Mouse (Mus musculus) kidney, embryonic 15.5 days (tissue): ENCODE data around the gene Pdzk1. TPM values are rescaled to one million over a fixed set of nuclear protein-coding genes. Genes with fewer than 3 reads are reported as not detected.

Source experiments
- ATAC-seq: fragments of 200-750 bp; cut with Nextera tagmentation; replicated peaks from 2 replicates; pipeline ENCODE4 v1.8.0; 2017; ENCODE audit warnings: moderate TSS enrichment; ENCODE audit not compliant: low FRiP score
- H3K27ac ChIP-seq: fragments of 300-500 bp; sonication (generic); 2 replicates; pipeline ENCODE4 v1.5.1; 2015; ENCODE audit warnings: mild to moderate bottlenecking, inconsistent platforms
- H3K27me3 ChIP-seq: fragments of 300-500 bp; sonication (generic); 2 replicates; pipeline ENCODE4 v1.6.1; 2015; ENCODE audit warnings: inconsistent platforms
- H3K36me3 ChIP-seq: fragments of 300-500 bp; sonication (generic); 2 replicates; pipeline ENCODE4 v1.6.1; 2015; ENCODE audit warnings: inconsistent platforms
- H3K4me1 ChIP-seq: fragments of 300-500 bp; sonication (generic); 2 replicates; pipeline ENCODE4 v1.6.1; 2015; ENCODE audit warnings: inconsistent platforms
- H3K4me2 ChIP-seq: fragments of 300-500 bp; sonication (generic); 2 replicates; pipeline ENCODE4 v1.6.1; 2015; ENCODE audit warnings: moderate library complexity, mild to moderate bottlenecking, inconsistent platforms
- H3K4me3 ChIP-seq: fragments of 300-500 bp; sonication (generic); replicated peaks from 2 replicates; pipeline ENCODE4 v1.5.1; 2015; ENCODE audit warnings: mild to moderate bottlenecking, inconsistent platforms
- H3K9ac ChIP-seq: fragments of 300-500 bp; sonication (generic); 2 replicates; pipeline ENCODE4 v1.6.1; 2015; ENCODE audit warnings: mild to moderate bottlenecking, inconsistent platforms
- H3K9me3 ChIP-seq: fragments of 300-500 bp; sonication (generic); replicated peaks from 2 replicates; pipeline ENCODE4 v1.6.1; 2016; ENCODE audit warnings: inconsistent platforms
- WGBS: fragments of 180-500 bp; shearing (Covaris S2); methylation state at CpG from one replicate; pipeline ENCODE4 v1.1.7; 2015; ENCODE audit warnings: mixed read lengths; 5-methylcytosine and 5-hydroxymethylcytosine counted together
- polyA plus RNA-seq: library from polyadenylated mRNA; unstranded; fragments of >200 nt; fragmentation: Nextera tagmentation; extraction: Ambion mirVana; gene quantifications from 2 replicates; pipeline ENCODE4 v1.2.1, GENCODE M21; 2015

Gene Pdzk1
- polyA plus RNA-seq, 1 experiment from 2014 or later, result 138 TPM

DNA sequence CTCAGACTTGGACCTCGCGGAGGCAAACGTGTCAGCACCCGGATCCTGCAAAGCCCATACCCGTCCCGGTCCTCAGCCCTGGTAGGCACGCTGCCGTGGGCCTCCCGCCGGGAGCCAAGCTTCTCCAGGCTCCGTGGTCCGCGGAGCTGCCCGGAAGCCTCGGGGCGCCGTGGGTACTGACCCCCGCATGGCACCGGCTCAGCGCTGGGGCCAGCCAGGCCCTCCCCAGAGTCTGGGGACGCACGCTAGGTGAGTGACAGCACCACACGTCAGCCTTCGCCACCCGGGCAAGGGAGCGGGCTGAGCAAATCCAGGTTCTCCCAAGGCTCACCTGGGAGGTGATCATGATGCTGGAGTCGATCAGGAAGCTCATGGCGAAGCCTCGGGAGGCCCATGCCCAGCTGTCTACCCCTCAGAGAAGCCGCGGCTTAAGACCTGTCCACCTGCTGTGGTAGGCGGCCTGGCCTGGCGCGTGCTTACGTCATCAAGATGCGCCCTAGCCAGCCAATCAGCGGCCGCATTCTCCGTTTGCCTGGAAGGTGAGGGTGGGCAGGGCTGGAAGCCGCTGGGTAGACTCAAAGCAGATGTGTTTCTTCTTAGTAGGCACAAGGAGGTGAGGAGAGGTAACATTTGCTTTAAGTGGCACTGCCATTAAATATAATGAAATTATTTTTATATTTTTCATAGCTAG is 75.9 kb downstream of the Pdzk1 start, which contains the start of gene Gpr89:
TSS of gene Gpr89 (minus strand) at position 496 of the 691 bp plus-strand sequence.
- peaks cover 18% of the 10 kb centered on the region for H3K27me3 ChIP-seq
- no peaks in the 10 kb centered on the region for H3K36me3 ChIP-seq

GRCm38 (mm10) chr3:96905592-96905991 is 76.5 kb downstream of the Pdzk1 start:
- H3K36me3 ChIP-seq, result no peaks in the 10 kb centered on the region
- H3K27ac ChIP-seq, result no peak overlapping the region
- no peaks in the 10 kb centered on the region for H3K9me3 ChIP-seq
- ATAC-seq, result no peak
- H3K9ac ChIP-seq, result peak overlapping the region; percentile 83
- 48% methylated on average over 9 of the region's 9 CpGs for WGBS
- peaks cover 13% of the 10 kb centered on the region for H3K4me1 ChIP-seq
- peak overlapping the region; percentile 88 for H3K4me2 ChIP-seq
- peaks cover 21% of the 10 kb centered on the region for H3K27me3 ChIP-seq
- peak overlapping the region; percentile 94 for H3K4me3 ChIP-seq

More for the DNA sequence above, 75.9 kb downstream of the Pdzk1 start, which contains the start of gene Gpr89:
- H3K9ac ChIP-seq, result peak within 1 kb of the TSS; percentile 83
- under 1% methylated on average over 40 of the region's 40 CpGs for WGBS
- ATAC-seq, result peak; percentile 97
- H3K4me3 ChIP-seq, result peak within 1 kb of the TSS; percentile 94
- H3K27ac ChIP-seq, result 0 out of 2 replicates have a peak within 1 kb of the TSS, but pooled peaks have one; percentile 38
- peak within 1 kb of the TSS; percentile 88 for H3K4me2 ChIP-seq
- H3K4me1 ChIP-seq, result peaks cover 13% of the 10 kb centered on the region
- no peaks in the 10 kb centered on the region for H3K9me3 ChIP-seq

Other genes starting within 250 kb of the Pdzk1 start
- 38.1 and 39.8 TPM in 2 replicates for gene Polr3gl, start 235.1 kb upstream of the Pdzk1 start, polyA plus RNA-seq
- gene Ankrd34a, start 232.6 kb upstream of the Pdzk1 start, polyA plus RNA-seq, result 1.8 and 2.8 TPM in 2 replicates
- 6.5 and 8.0 TPM in 2 replicates for gene Lix1l, start 228.1 kb upstream of the Pdzk1 start, polyA plus RNA-seq
- gene Rbm8a, start 199.4 kb upstream of the Pdzk1 start, polyA plus RNA-seq, result 145 and 151 TPM in 2 replicates
- 54.9 and 56.8 TPM in 2 replicates for gene Pex11b, start 193.9 kb upstream of the Pdzk1 start, polyA plus RNA-seq
- gene Gm42957, start 193.8 kb upstream of the Pdzk1 start, polyA plus RNA-seq, result 0.09 and 0.17 TPM in 2 replicates
- gene Itga10, start 183.7 kb upstream of the Pdzk1 start, polyA plus RNA-seq, result 0.83 and 2.2 TPM in 2 replicates
- 0.86 and 1.1 TPM in 2 replicates for gene Ankrd35, start 159.2 kb upstream of the Pdzk1 start, polyA plus RNA-seq
- 61.9 and 73.0 TPM in 2 replicates for gene Pias3, start 132.9 kb upstream of the Pdzk1 start, polyA plus RNA-seq
- gene Nudt17, start 120.7 kb upstream of the Pdzk1 start, polyA plus RNA-seq, result 10.0 and 10.5 TPM in 2 replicates
- 41.0 and 41.5 TPM in 2 replicates for gene Polr3c, start 101.7 kb upstream of the Pdzk1 start, polyA plus RNA-seq
- 56.6 and 57.2 TPM in 2 replicates for gene Rnf115, start 101.6 kb upstream of the Pdzk1 start, polyA plus RNA-seq
- gene Cd160, start 67 bp downstream of the Pdzk1 start, polyA plus RNA-seq, result 0.09 and 0.16 TPM in 2 replicates
- gene Gja5, start 75.4 kb downstream of the Pdzk1 start, polyA plus RNA-seq, result 24.3 and 25.1 TPM in 2 replicates
- 44.0 and 44.2 TPM in 2 replicates for gene Gpr89, start 76.1 kb downstream of the Pdzk1 start, polyA plus RNA-seq
- 0.09 and 0.18 TPM in 2 replicates for gene Gja8, start 96.7 kb downstream of the Pdzk1 start, polyA plus RNA-seq